Mouse (Mus musculus): ENCODE measurements around the gene Cabp1. TPM values are rescaled to one million over a fixed set of nuclear protein-coding genes. Genes with fewer than 3 reads are reported as not detected.
A peak's percentile ranks its signal among the peaks of the same experiment; 100 is the strongest.

The Cabp1 gene
- total and polyA plus RNA-seq, 2 experiments from 2014 or later, result 20.9 to 21.4 TPM

DNA sequence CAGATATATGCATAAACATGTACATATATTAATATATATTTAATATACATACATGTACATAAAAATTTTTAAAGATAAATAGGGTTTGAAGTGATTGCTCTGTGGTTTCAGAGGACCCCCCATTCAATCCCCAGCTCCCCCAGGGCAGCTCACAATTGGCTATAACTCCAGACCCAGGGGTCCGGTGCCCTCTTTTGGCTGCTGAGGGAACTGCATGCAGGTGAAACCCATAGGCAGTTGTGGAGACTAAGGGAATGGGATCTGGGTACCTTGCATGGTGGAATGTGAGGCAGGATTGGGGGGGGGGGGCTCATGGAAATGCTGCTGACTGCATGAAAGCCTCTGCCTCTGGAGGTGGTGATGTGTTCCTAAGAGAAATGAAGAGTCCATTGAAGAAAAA, 16.2 kb upstream of the Cabp1 start:
- Histone ChIP-seq H3K4me3 (ENCODE audit: low read length) (no peak overlapping the region), H3K9me3 (ENCODE audit: low read length) (no peaks in the 10 kb centered on the region), H3K27ac (no peak overlapping the region), H3K4me1 (ENCODE audit: insufficient read depth, low read length) (0 out of 2 replicates have a peak, but pooled peaks cover 4% of the 10 kb centered on the region), H3K9ac (replicated peaks; ENCODE audit: low read length) (no peak overlapping the region), H3K36me3 (ENCODE audit: insufficient read depth, low read length) (no peaks in the 10 kb centered on the region), H3K4me2 (ENCODE audit: low read depth, low read length) (no peak overlapping the region), H3K27me3 (ENCODE audit: insufficient read depth, low read length) (no peaks in the 10 kb centered on the region)
- DNase-seq (ENCODE audit: low spot score), result no peak
- 20% methylated on average over 1 of the region's 1 CpGs for WGBS
- ATAC-seq, result no peak
- TF ChIP-seq CTCF (IDR thresholded peaks at IDR 0.05; ENCODE audit: low read depth), result peak; percentile 57

DNA sequence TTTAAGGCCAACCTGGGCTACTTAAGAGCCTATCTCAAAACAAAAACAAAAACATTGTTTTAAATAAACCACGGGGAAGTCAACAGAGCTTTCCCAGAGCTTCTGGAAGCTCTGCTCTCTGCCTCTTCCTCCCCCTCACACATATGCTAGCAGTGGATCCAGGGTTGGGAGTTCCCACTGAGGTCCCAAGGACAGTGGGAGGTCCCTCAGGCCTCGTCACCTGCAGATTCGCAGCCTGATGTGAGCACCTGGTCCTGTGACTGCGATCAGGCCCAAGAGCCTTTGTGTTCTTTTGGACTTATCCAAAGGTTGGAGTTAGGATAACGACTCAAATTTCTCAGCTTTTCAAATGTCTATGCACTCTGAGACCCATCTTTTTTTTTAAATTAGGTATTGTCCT, 14.4 kb upstream of the Cabp1 start:
- Histone ChIP-seq H3K9me3 (ENCODE audit: low read length) (no peaks in the 10 kb centered on the region), H3K4me3 (ENCODE audit: low read length) (no peak overlapping the region), H3K4me2 (ENCODE audit: low read depth, low read length) (no peak overlapping the region), H3K4me1 (ENCODE audit: insufficient read depth, low read length) (peaks cover 9% of the 10 kb centered on the region; the same call in 1 of the 2 replicates), H3K9ac (replicated peaks; ENCODE audit: low read length) (no peak overlapping the region), H3K27me3 (ENCODE audit: insufficient read depth, low read length) (no peaks in the 10 kb centered on the region), H3K36me3 (ENCODE audit: insufficient read depth, low read length) (no peaks in the 10 kb centered on the region), H3K27ac (no peak overlapping the region)
- ATAC-seq (no peak), DNase-seq (ENCODE audit: low spot score) (no peak)
- 70% methylated on average over 5 of the region's 5 CpGs for WGBS
- no peak for TF ChIP-seq CTCF (IDR thresholded peaks at IDR 0.05; ENCODE audit: low read depth)

DNA sequence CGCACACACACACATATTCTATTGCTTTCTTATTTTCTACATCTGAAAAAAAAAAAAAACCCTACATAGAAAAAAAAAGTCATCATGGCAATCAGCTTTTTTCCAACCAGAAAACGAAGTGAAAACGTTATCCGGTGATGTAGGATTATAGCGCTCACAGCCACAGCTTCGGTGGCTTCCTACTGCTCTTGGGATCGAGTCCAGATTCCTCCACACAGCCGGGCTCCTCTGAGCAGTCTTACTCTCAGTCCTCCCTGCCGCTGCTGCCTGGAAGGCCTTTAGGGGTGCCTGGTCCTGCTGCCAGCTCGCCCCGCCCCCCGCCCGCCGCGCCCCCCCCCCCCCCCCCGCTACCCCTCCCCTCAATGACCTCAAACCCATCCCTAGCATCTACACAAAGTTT, 13.7 kb upstream of the Cabp1 start:
- Histone ChIP-seq H3K36me3 (ENCODE audit: insufficient read depth, low read length) (no peaks in the 10 kb centered on the region), H3K9me3 (ENCODE audit: low read length) (no peaks in the 10 kb centered on the region), H3K4me2 (ENCODE audit: low read depth, low read length) (no peak overlapping the region), H3K4me3 (ENCODE audit: low read length) (no peak overlapping the region), H3K27ac (no peak overlapping the region), H3K27me3 (ENCODE audit: insufficient read depth, low read length) (no peaks in the 10 kb centered on the region), H3K9ac (replicated peaks; ENCODE audit: low read length) (no peak overlapping the region), H3K4me1 (ENCODE audit: insufficient read depth, low read length) (peaks cover 11% of the 10 kb centered on the region; the same call in 1 of the 2 replicates)
- ATAC-seq (no peak), DNase-seq (ENCODE audit: low spot score) (no peak)
- no peak for TF ChIP-seq CTCF (IDR thresholded peaks at IDR 0.05; ENCODE audit: low read depth)
- WGBS, result 11% methylated on average over 10 of the region's 16 CpGs

DNA sequence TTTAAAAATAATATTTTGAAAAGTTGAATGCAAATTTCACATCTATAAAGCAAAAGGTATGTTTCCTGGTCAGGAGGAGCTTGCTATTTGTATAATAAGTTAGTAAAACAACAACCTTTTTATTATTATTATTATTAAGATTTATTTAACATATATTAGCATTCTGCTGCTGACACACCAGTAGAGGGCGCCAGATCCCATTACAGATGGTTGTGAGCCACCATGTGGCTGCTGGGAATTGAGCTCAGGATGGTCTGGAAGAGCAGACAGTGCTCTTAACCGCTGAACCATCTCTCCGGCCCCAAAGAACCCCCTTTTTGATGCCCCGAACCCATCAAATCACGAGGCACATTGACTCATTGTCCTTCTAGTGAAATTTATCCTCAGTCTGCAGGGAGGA, 13.1 kb upstream of the Cabp1 start:
- no peak overlapping the region for H3K4me2 ChIP-seq (ENCODE audit: low read depth, low read length)

DNA sequence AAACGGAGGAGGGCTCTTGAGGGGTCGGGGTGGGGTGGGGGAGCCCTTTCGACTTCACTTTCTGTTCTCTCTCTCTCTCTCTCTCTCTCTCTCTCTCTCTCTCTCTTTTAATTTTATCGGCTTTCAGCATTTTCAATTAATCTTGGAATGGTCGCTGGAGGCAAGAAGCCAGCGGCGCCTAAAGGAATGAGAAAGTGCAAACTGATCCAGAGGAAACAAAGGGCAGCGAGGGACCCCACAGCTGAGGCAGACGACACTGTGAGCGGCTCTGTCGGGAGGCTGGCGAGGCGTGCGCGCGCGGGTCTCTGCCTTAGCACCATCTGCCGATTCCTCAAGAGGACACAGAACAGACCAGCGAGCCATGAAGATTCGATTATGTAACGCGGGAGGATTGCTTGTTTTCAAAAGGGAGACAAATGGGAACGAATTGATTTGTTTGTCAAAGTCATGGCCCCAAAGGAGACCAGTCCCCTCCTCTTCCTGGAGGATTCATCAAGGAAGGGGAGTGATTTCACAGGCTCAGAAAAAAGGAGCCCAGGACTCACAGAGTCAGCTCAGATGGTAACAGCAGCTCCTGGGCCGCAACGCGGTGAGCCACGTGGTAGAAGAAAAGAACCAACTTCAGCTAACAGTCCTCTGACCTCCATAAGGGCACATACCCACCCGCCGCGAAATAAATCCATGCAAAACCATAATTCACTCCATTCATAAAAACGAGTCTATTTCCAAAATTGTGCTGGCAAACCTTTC, 10.6 kb upstream of the Cabp1 start:
- 2% methylated on average over 31 of the region's 31 CpGs for WGBS
- H3K9ac ChIP-seq (replicated peaks; ENCODE audit: low read length), result peak overlapping the region; percentile 48
- peak; percentile 81 for ATAC-seq
- TF ChIP-seq CTCF (IDR thresholded peaks at IDR 0.05; ENCODE audit: low read depth), result no peak
- H3K4me2 ChIP-seq (ENCODE audit: low read depth, low read length), result peak overlapping the region; percentile 58
- H3K36me3 ChIP-seq (ENCODE audit: insufficient read depth, low read length), result no peaks in the 10 kb centered on the region
- peak; percentile 79 for DNase-seq (ENCODE audit: low spot score)
- no peaks in the 10 kb centered on the region for H3K27me3 ChIP-seq (ENCODE audit: insufficient read depth, low read length)
- H3K9me3 ChIP-seq (ENCODE audit: low read length), result no peaks in the 10 kb centered on the region
- H3K4me1 ChIP-seq (ENCODE audit: insufficient read depth, low read length), result peaks cover 11% of the 10 kb centered on the region; the same call in 1 of the 2 replicates
- peak overlapping the region; percentile 24 for H3K4me3 ChIP-seq (ENCODE audit: low read length)
- peak overlapping the region; percentile 74; the same call in 1 of the 2 replicates for H3K27ac ChIP-seq

More for the DNA sequence above, 13.1 kb upstream of the Cabp1 start:
- ATAC-seq (no peak), DNase-seq (ENCODE audit: low spot score) (no peak)
- Histone ChIP-seq H3K36me3 (ENCODE audit: insufficient read depth, low read length) (no peaks in the 10 kb centered on the region), H3K9me3 (ENCODE audit: low read length) (no peaks in the 10 kb centered on the region), H3K4me1 (ENCODE audit: insufficient read depth, low read length) (peaks cover 11% of the 10 kb centered on the region; the same call in 1 of the 2 replicates), H3K27me3 (ENCODE audit: insufficient read depth, low read length) (no peaks in the 10 kb centered on the region), H3K27ac (no peak overlapping the region), H3K9ac (replicated peaks; ENCODE audit: low read length) (no peak overlapping the region), H3K4me3 (ENCODE audit: low read length) (no peak overlapping the region)
- TF ChIP-seq CTCF (IDR thresholded peaks at IDR 0.05; ENCODE audit: low read depth), result peak; percentile 45
- 58% methylated on average over 5 of the region's 5 CpGs for WGBS

DNA sequence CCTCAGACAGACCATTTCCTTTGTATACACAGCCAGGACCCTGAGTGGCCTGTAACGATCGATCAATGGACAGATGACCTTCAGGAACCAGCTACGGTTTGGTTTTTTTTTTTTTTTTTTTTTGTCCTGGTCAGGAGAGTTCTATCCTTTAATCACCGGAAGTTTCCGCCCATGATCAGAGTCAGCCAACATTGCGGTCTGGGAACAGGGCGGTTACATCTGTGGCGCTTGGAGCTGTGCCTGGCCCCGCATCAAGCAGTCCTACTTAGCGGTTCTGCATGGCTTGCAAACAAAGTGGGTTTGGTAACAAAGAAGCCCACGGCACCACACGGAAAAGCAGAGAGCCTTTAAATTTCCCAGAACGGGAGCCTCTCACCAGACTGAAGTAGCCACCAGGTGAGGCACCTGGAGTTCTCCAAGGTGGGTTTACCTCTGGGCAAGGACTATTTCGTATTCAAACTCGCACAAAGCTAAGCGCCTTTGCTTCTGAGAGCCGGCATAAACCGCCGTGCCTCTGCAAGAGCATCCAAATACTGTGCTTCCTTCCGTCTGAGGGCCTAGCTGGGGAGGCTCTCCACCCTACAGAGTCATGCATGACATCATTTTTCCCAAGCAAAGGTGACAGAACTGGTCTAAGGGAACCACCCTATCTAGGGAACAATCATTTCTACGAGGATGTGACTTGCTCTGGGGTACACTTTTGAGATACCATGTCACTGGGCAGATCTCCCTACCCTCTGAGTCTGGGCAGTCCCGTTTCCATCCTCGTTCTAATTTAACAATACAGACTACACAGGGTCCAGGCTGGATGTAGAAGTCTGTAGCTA, 9.8 kb upstream of the Cabp1 start:
- Histone ChIP-seq H3K27ac (peak overlapping the region; percentile 74), H3K36me3 (ENCODE audit: insufficient read depth, low read length) (no peaks in the 10 kb centered on the region), H3K4me2 (ENCODE audit: low read depth, low read length) (peak overlapping the region; percentile 58), H3K4me1 (ENCODE audit: insufficient read depth, low read length) (peaks cover 11% of the 10 kb centered on the region; the same call in 1 of the 2 replicates), H3K4me3 (ENCODE audit: low read length) (peak overlapping the region; percentile 24), H3K9me3 (ENCODE audit: low read length) (no peaks in the 10 kb centered on the region), H3K9ac (replicated peaks; ENCODE audit: low read length) (peak overlapping the region; percentile 48), H3K27me3 (ENCODE audit: insufficient read depth, low read length) (no peaks in the 10 kb centered on the region)
- WGBS, result 11% methylated on average over 23 of the region's 23 CpGs
- peak; percentile 66; the same call in 1 of the 2 replicates for ATAC-seq
- peak; percentile 64 for DNase-seq (ENCODE audit: low spot score)
- no peak for TF ChIP-seq CTCF (IDR thresholded peaks at IDR 0.05; ENCODE audit: low read depth)

Data from hindbrain, postnatal 0 days (tissue).